Comparison of ENCODE assay signal across 9 mouse cellular contexts in genomic region chr13:73846589-73847464, GRCm38 (mm10). TPM values are rescaled to one million over a fixed set of nuclear protein-coding genes. Genes with fewer than 3 reads are reported as not detected.
DNase-seq lines count a peak whose midpoint lies in the region; ATAC-seq and TF ChIP-seq lines count a peak whose summit lies in the region.
"Had no signal": no experiment of that assay in that cellular context is flagged by ENCODE, and none has a peak within 500 bp of the region (broad histone marks: within the 10 kb centered on the region; RNA-seq: fewer than 3 reads in every experiment).

No protein-coding gene starts in this region.

- no peaks in the 10 kb centered on the region for H3K9me3 ChIP-seq in ES-Bruce4 (replicated peaks; ENCODE audit: control insufficient read depth, insufficient read depth, low read length, poor library complexity, severe bottlenecking)
- no peaks in the 10 kb centered on the region for H3K9me3 ChIP-seq in intestine, embryonic 14.5 days (ENCODE audit: control insufficient read depth, low read length)
- H3K9me3 ChIP-seq: G1E had no signal

- peak overlapping the region; percentile 94 for H3K4me2 ChIP-seq in intestine, embryonic 14.5 days (ENCODE audit: low read length)

- no peak overlapping the region for H3K27ac ChIP-seq in ES-Bruce4 (ENCODE audit: insufficient read depth, low read length)
- H3K27ac ChIP-seq in embryonic fibroblast, embryonic 13.5 days (ENCODE audit: insufficient read depth, low read length), result no peak overlapping the region
- H3K27ac ChIP-seq in intestine, embryonic 14.5 days (ENCODE audit: low read depth), result no peak overlapping the region
- no peak overlapping the region for H3K27ac ChIP-seq in thymus, adult 2 months (ENCODE audit: control insufficient read depth, insufficient read depth, low read length)

- peak; percentile 33; the same call in 1 of the 2 replicates for ATAC-seq in frontal cortex, adult (ENCODE audit: low TSS enrichment)
- ATAC-seq in intestine, embryonic 14.5 days (replicated peaks; ENCODE audit: low FRiP score, low TSS enrichment, low read depth), result peak; percentile 72
- peak; percentile 22 for ATAC-seq in megakaryocyte progenitor cell, adult 5-6 weeks (replicated peaks; ENCODE audit: poor library complexity)

- peak overlapping the region; percentile 85 for H3K9ac ChIP-seq in ES-Bruce4 (ENCODE audit: low read depth, poor library complexity, severe bottlenecking)
- peak overlapping the region; percentile 52 for H3K9ac ChIP-seq in intestine, embryonic 14.5 days (ENCODE audit: low read length)

- H3K36me3 ChIP-seq in ES-Bruce4 (ENCODE audit: control insufficient read depth, insufficient read depth, low read length, poor library complexity, severe bottlenecking), result no peaks in the 10 kb centered on the region
- no peaks in the 10 kb centered on the region for H3K36me3 ChIP-seq in intestine, embryonic 14.5 days (ENCODE audit: control insufficient read depth, insufficient read depth, low read length)
- no peaks in the 10 kb centered on the region for H3K36me3 ChIP-seq in thymus, adult 2 months (ENCODE audit: control insufficient read depth, insufficient read depth, low read length)
- H3K36me3 ChIP-seq: G1E had no signal

- TF ChIP-seq EP300 in ES-Bruce4 (IDR thresholded peaks at IDR 0.05; ENCODE audit: insufficient read depth, low read depth, low read length), result no peak

- DNase-seq in frontal cortex, adult 2 months (ENCODE audit: extremely low spot score in 1 of 2, low spot score in 1 of 2), result no peak
- peak; percentile 78 for DNase-seq in intestine, embryonic 14.5 days (ENCODE audit: low spot score)
- peak; percentile 29 for DNase-seq in thymus, adult 2 months
- DNase-seq in adipocyte (ENCODE audit: low spot score), result no peak

- peaks cover 3% of the 10 kb centered on the region for H3K27me3 ChIP-seq in ES-Bruce4 (ENCODE audit: control insufficient read depth, insufficient read depth, low read length, poor library complexity, severe bottlenecking)
- peaks cover 28% of the 10 kb centered on the region for H3K27me3 ChIP-seq in intestine, embryonic 14.5 days (replicated peaks; ENCODE audit: control insufficient read depth, insufficient read depth, low read length)
- no peaks in the 10 kb centered on the region; the same call in 1 of the 2 replicates for H3K27me3 ChIP-seq in thymus, adult 2 months (ENCODE audit: control insufficient read depth, insufficient read depth, low read length)

- no peak for TF ChIP-seq CTCF in ES-Bruce4 (IDR thresholded peaks at IDR 0.05; ENCODE audit: low read depth, low read length)
- TF ChIP-seq CTCF in embryonic fibroblast, embryonic 13.5 days (IDR thresholded peaks at IDR 0.05; ENCODE audit: borderline replicate concordance, insufficient read depth, low read length), result no peak
- TF ChIP-seq CTCF in thymus, adult 2 months (IDR thresholded peaks at IDR 0.05; ENCODE audit: borderline replicate concordance, control insufficient read depth, extremely low read depth, insufficient read depth, low read length, poor library complexity), result no peak

- no peak for TF ChIP-seq POLR2A in ES-Bruce4 (IDR thresholded peaks at IDR 0.05; ENCODE audit: insufficient read depth, low read length)
- no peak for TF ChIP-seq POLR2A in embryonic fibroblast, embryonic 13.5 days (IDR thresholded peaks at IDR 0.05; ENCODE audit: low read depth, low read length)
- TF ChIP-seq POLR2A in thymus, adult 2 months (IDR thresholded peaks at IDR 0.05; ENCODE audit: control insufficient read depth, extremely low read depth, insufficient read depth, low read length, poor library complexity), result no peak

- H3K4me3 ChIP-seq in ES-Bruce4 (ENCODE audit: low read depth, low read length), result peak overlapping the region; percentile 92
- H3K4me3 ChIP-seq in embryonic fibroblast, embryonic 13.5 days (ENCODE audit: insufficient read depth, low read length), result peak overlapping the region; percentile 62
- H3K4me3 ChIP-seq in intestine, embryonic 14.5 days (ENCODE audit: low read depth, low read length), result peak overlapping the region; percentile 61
- H3K4me3 ChIP-seq in thymus, adult 2 months (ENCODE audit: control insufficient read depth, insufficient read depth, low read length), result peak overlapping the region; percentile 55

- WGBS in intestine, embryonic 14.5 days, result under 1% methylated on average over 55 of the region's 65 CpGs
- 3% methylated on average over 63 of the region's 65 CpGs for WGBS in thymus, adult 2 months

- no peaks in the 10 kb centered on the region for H3K4me1 ChIP-seq in ES-Bruce4 (ENCODE audit: control insufficient read depth, insufficient read depth, low read length)
- H3K4me1 ChIP-seq in embryonic fibroblast, embryonic 13.5 days (ENCODE audit: control insufficient read depth, insufficient read depth, low read length), result no peaks in the 10 kb centered on the region
- H3K4me1 ChIP-seq in intestine, embryonic 14.5 days (replicated peaks; ENCODE audit: control insufficient read depth, insufficient read depth, low read length), result no peaks in the 10 kb centered on the region; the same call in 1 of the 2 replicates
- H3K4me1 ChIP-seq in thymus, adult 2 months (replicated peaks; ENCODE audit: control insufficient read depth, insufficient read depth, low read length), result peaks cover 5% of the 10 kb centered on the region

RNA-seq across cellular contexts. Expression of gene Nkd2, which starts 0.6 kb away (rescaled TPM):
- 4.7 and 5.7 TPM in 2 replicates for polyA plus RNA-seq in frontal cortex, adult 2 months (2012; rRNA removed)
- polyA plus RNA-seq in ES-Bruce4 (2011; ENCODE audit: insufficient read depth, insufficient read length, low read depth, missing spikeins), result 2.9 and 3.2 TPM in 2 replicates
- 7.8 and 10.9 TPM in 2 replicates for polyA plus RNA-seq in embryonic fibroblast, embryonic 13.5 days (2011; ENCODE audit: insufficient read length, low read depth, missing spikeins)
- polyA plus RNA-seq in intestine, embryonic 14.5 days (2014; fragmentation: Nextera tagmentation; extraction: Ambion mirVana), result 3.9 and 4.2 TPM in 2 replicates
- not detected in 2 replicates for total RNA-seq in megakaryocyte progenitor cell, adult 5-6 weeks (2015)
- total RNA-seq in megakaryocyte progenitor cell, adult 5-6 weeks (2017), result not detected in 2 replicates
- polyA plus RNA-seq in thymus, adult 2 months (2012; rRNA removed), result 4.4 and 4.7 TPM in 2 replicates
- polyA plus RNA-seq: G1E had no signal

Comparison
In these comparisons a context has a peak if more than half of its experiments do, and no peak if none do; other contexts are left out.
1. ATAC-seq: peak in every context shown above with its lines; median percentile 72 in intestine, embryonic 14.5 days; 33 in frontal cortex, adult; 22 in megakaryocyte progenitor cell, adult 5-6 weeks.
2. DNase-seq: peak in intestine, embryonic 14.5 days (single experiment) and thymus, adult 2 months (single experiment); none in frontal cortex, adult 2 months (0 of 2) and adipocyte (single experiment).
3. Peak in every context shown above with its lines, with median percentiles within 50 percentile points of each other: H3K4me3 ChIP-seq.